Mouse (Mus musculus) central nervous system, embryonic 18 days (tissue): ENCODE data around the gene Krt36. TPM values are rescaled to one million over a fixed set of nuclear protein-coding genes. Genes with fewer than 3 reads are reported as not detected.

ENCODE experiments used
- polyA plus RNA-seq: library from polyadenylated mRNA; depleted of rRNA; stranded (reverse); fragments of >200 nt; gene quantifications from 2 replicates; pipeline ENCODE4 v1.2.3, GENCODE M21; 2012; rRNA removed

The Krt36 gene
- polyA plus RNA-seq, result 0.04 TPM in 1 of 2 replicates, not detected in the other

GRCm38 (mm10) chr11:100105576-100106122 lies at the start of gene Krt36:
Gene Krt36, minus strand, starts transcription at chr11:100105626.

GRCm38 (mm10) chr11:100148615-100149330 lies 43.3 kb upstream of the Krt36 start, which contains the start of gene Krt19:
Gene Krt19, minus strand, starts transcription at chr11:100148665.

GRCm38 (mm10) chr11:100135731-100136130 lies 30.3 kb upstream of the Krt36 start, which contains the start of gene Krt15:
Gene Krt15, minus strand, starts transcription at chr11:100135928.

GRCm38 (mm10) chr11:100121466-100121865 lies 16.0 kb upstream of the Krt36 start, which contains the start of gene Krt13:
Gene Krt13, minus strand, starts transcription at chr11:100121566.

GRCm38 (mm10) chr11:100096141-100096540 lies 9.3 kb downstream of the Krt36 start, which contains the start of gene Krt35:
Gene Krt35, minus strand, starts transcription at chr11:100096241.

GRCm38 (mm10) chr11:100087861-100088260 lies 17.6 kb downstream of the Krt36 start, which contains the start of gene Krt32:
Gene Krt32, minus strand, starts transcription at chr11:100088226.

Other genes with a start within 250 kb of the Krt36 start
- not detected in 2 replicates for gene Gm11568, start 247.7 kb downstream of the Krt36 start, polyA plus RNA-seq
- not detected in 2 replicates for gene Gm11559, start 241.2 kb downstream of the Krt36 start, polyA plus RNA-seq
- not detected in 2 replicates for gene Krtap9-1, start 232.2 kb downstream of the Krt36 start, polyA plus RNA-seq
- not detected in 2 replicates for gene Gm11567, start 226.4 kb downstream of the Krt36 start, polyA plus RNA-seq
- 0.13 TPM in 1 of 2 replicates, not detected in the other for gene Krtap31-1, start 197.7 kb downstream of the Krt36 start, polyA plus RNA-seq
- not detected in 2 replicates for gene Gm11565, start 190.9 kb downstream of the Krt36 start, polyA plus RNA-seq
- not detected in 2 replicates for gene Krtap31-2, start 169.3 kb downstream of the Krt36 start, polyA plus RNA-seq
- gene Krtap9-5, start 157.2 kb downstream of the Krt36 start, polyA plus RNA-seq, result not detected in 2 replicates
- not detected in 2 replicates for gene Krtap29-1, start 126.6 kb downstream of the Krt36 start, polyA plus RNA-seq
- not detected in 2 replicates for gene Krtap16-1, start 119.0 kb downstream of the Krt36 start, polyA plus RNA-seq
- 0.52 and 0.53 TPM in 2 replicates for gene Krtap17-1, start 111.6 kb downstream of the Krt36 start, polyA plus RNA-seq
- 0.04 TPM in 1 of 2 replicates, not detected in the other for gene Krt33a, start 89.4 kb downstream of the Krt36 start, polyA plus RNA-seq
- gene Krt33b, start 75.8 kb downstream of the Krt36 start, polyA plus RNA-seq, result 0.11 TPM in 1 of 2 replicates, not detected in the other
- not detected in 2 replicates for gene Krt34, start 64.1 kb downstream of the Krt36 start, polyA plus RNA-seq
- not detected in 2 replicates for gene Krt31, start 55.1 kb downstream of the Krt36 start, polyA plus RNA-seq
- 0.08 TPM in 1 of 2 replicates, not detected in the other for gene Krt32, start 17.4 kb downstream of the Krt36 start, polyA plus RNA-seq
- gene Krt35, start 9.4 kb downstream of the Krt36 start, polyA plus RNA-seq, result not detected in 2 replicates
- gene Krt13, start 15.9 kb upstream of the Krt36 start, polyA plus RNA-seq, result 0.03 and 5.1 TPM in 2 replicates
- 0.32 and 9.2 TPM in 2 replicates for gene Krt15, start 30.3 kb upstream of the Krt36 start, polyA plus RNA-seq
- gene Krt19, start 43.0 kb upstream of the Krt36 start, polyA plus RNA-seq, result 5.8 and 82.5 TPM in 2 replicates
- 0.12 and 0.16 TPM in 2 replicates for gene Krt9, start 87.6 kb upstream of the Krt36 start, polyA plus RNA-seq
- 0.53 and 25.9 TPM in 2 replicates for gene Krt14, start 101.9 kb upstream of the Krt36 start, polyA plus RNA-seq
- gene Krt16, start 143.3 kb upstream of the Krt36 start, polyA plus RNA-seq, result 0.05 and 5.7 TPM in 2 replicates
- gene Krt17, start 155.4 kb upstream of the Krt36 start, polyA plus RNA-seq, result 0.47 and 2.3 TPM in 2 replicates
- 0.08 TPM in 1 of 2 replicates, not detected in the other for gene Krt42, start 164.2 kb upstream of the Krt36 start, polyA plus RNA-seq
- gene Eif1, start 214.3 kb upstream of the Krt36 start, polyA plus RNA-seq, result 346 and 359 TPM in 2 replicates
- gene Gast, start 228.8 kb upstream of the Krt36 start, polyA plus RNA-seq, result 0.16 and 0.25 TPM in 2 replicates